Mouse (Mus musculus) forebrain, embryonic 15.5 days (tissue): ENCODE data around the gene Clcn3. TPM values are rescaled to one million over a fixed set of nuclear protein-coding genes. Genes with fewer than 3 reads are reported as not detected.

Source experiments
- ATAC-seq: fragments of 200-750 bp; cut with Nextera tagmentation; replicated peaks from 2 replicates; pipeline ENCODE4 v1.8.0; 2017; ENCODE audit warnings: mild to moderate bottlenecking, moderate TSS enrichment, moderate library complexity
- H3K27ac ChIP-seq: fragments of 300-500 bp; sonication (generic); replicated peaks from 2 replicates; pipeline ENCODE4 v1.5.1; 2015; ENCODE audit warnings: mild to moderate bottlenecking, inconsistent platforms
- H3K27me3 ChIP-seq: fragments of 300-500 bp; sonication (generic); 2 replicates; pipeline ENCODE4 v1.6.1; 2015; ENCODE audit warnings: inconsistent platforms
- H3K36me3 ChIP-seq: fragments of 300-500 bp; sonication (generic); 2 replicates; pipeline ENCODE4 v1.6.1; 2015; ENCODE audit warnings: mild to moderate bottlenecking, inconsistent platforms
- H3K4me1 ChIP-seq: fragments of 300-500 bp; sonication (generic); 2 replicates; pipeline ENCODE4 v1.6.1; 2015; ENCODE audit warnings: inconsistent platforms
- H3K4me2 ChIP-seq: fragments of 300-500 bp; sonication (generic); replicated peaks from 2 replicates; pipeline ENCODE4 v1.6.1; 2015; ENCODE audit warnings: mild to moderate bottlenecking, inconsistent platforms
- H3K4me3 ChIP-seq: fragments of 300-500 bp; sonication (generic); 2 replicates; pipeline ENCODE4 v1.5.1; 2015; ENCODE audit warnings: mild to moderate bottlenecking, inconsistent platforms
- H3K9ac ChIP-seq: fragments of 300-500 bp; sonication (generic); replicated peaks from 2 replicates; pipeline ENCODE4 v1.6.1; 2015; ENCODE audit warnings: mild to moderate bottlenecking, inconsistent platforms
- H3K9me3 ChIP-seq: fragments of 300-500 bp; sonication (generic); 2 replicates; pipeline ENCODE4 v1.6.1; 2016; ENCODE audit warnings: inconsistent platforms
- WGBS: fragments of 180-500 bp; shearing (Covaris S2); methylation state at CpG from one replicate; pipeline ENCODE4 v1.1.7; 2015; ENCODE audit warnings: mixed read lengths; 5-methylcytosine and 5-hydroxymethylcytosine counted together
- polyA plus RNA-seq: library from polyadenylated mRNA; unstranded; fragments of >200 nt; fragmentation: Nextera tagmentation; extraction: Ambion mirVana; gene quantifications from 2 replicates; pipeline ENCODE4 v1.2.1, GENCODE M21; 2015

Clcn3 gene
- polyA plus RNA-seq, 1 experiment from 2014 or later: 63.5 TPM

GRCm38 (mm10) chr8:60889843-60890519, 93.1 kb downstream of the Clcn3 start, which contains the start of gene Hpf1:
TSS of gene Hpf1 (plus strand) at chr8:60890418.
- Histone ChIP-seq H3K4me2 (peak within 1 kb of the TSS; percentile 73), H3K4me1 (peaks cover 22% of the 10 kb centered on the region), H3K36me3 (no peaks in the 10 kb centered on the region), H3K27ac (peak within 1 kb of the TSS; percentile 54; the same call in 1 of the 2 replicates), H3K27me3 (no peaks in the 10 kb centered on the region), H3K9ac (peak within 1 kb of the TSS; percentile 82), H3K4me3 (peak within 1 kb of the TSS; percentile 71), H3K9me3 (no peaks in the 10 kb centered on the region)
- 5% methylated on average over 40 of the region's 43 CpGs for WGBS
- ATAC-seq: peak; percentile 99

GRCm38 (mm10) chr8:60889131-60889842, 93.8 kb downstream of the Clcn3 start:
- Histone ChIP-seq H3K4me3 (peak overlapping the region; percentile 71; the same call in 1 of the 2 replicates), H3K4me1 (peaks cover 22% of the 10 kb centered on the region), H3K9me3 (no peaks in the 10 kb centered on the region), H3K9ac (no peak overlapping the region), H3K27me3 (no peaks in the 10 kb centered on the region), H3K27ac (no peak overlapping the region), H3K36me3 (no peaks in the 10 kb centered on the region), H3K4me2 (peak overlapping the region; percentile 73)
- WGBS: 80% methylated on average over 11 of the region's 11 CpGs
- ATAC-seq: no peak

GRCm38 (mm10) chr8:60886736-60887135, 96.4 kb downstream of the Clcn3 start:
- H3K4me1 ChIP-seq: peaks cover 10% of the 10 kb centered on the region
- H3K9me3 ChIP-seq: no peaks in the 10 kb centered on the region
- H3K9ac ChIP-seq: no peak overlapping the region
- H3K4me3 ChIP-seq: no peak overlapping the region
- H3K4me2 ChIP-seq: no peak overlapping the region
- ATAC-seq: no peak
- H3K27ac ChIP-seq: no peak overlapping the region
- no peaks in the 10 kb centered on the region for H3K36me3 ChIP-seq
- WGBS: 28% methylated on average over 6 of the region's 6 CpGs
- no peaks in the 10 kb centered on the region for H3K27me3 ChIP-seq

- H3K27ac ChIP-seq: no peak overlapping the region
- no peak for ATAC-seq
- no peak overlapping the region for H3K4me3 ChIP-seq
- H3K27me3 ChIP-seq: no peaks in the 10 kb centered on the region
- H3K4me1 ChIP-seq: no peaks in the 10 kb centered on the region
- no peaks in the 10 kb centered on the region for H3K9me3 ChIP-seq
- H3K36me3 ChIP-seq: no peaks in the 10 kb centered on the region
- WGBS: 73% methylated on average over 4 of the region's 4 CpGs
- H3K4me2 ChIP-seq: no peak overlapping the region
- H3K9ac ChIP-seq: no peak overlapping the region
These were observed 99.5 kb downstream of the Clcn3 start for GRCm38 (mm10) chr8:60883419-60884137.

GRCm38 (mm10) chr8:60878617-60879016, 104.5 kb downstream of the Clcn3 start:
- H3K4me1 ChIP-seq: no peaks in the 10 kb centered on the region
- 94% methylated on average over 2 of the region's 2 CpGs for WGBS
- no peaks in the 10 kb centered on the region for H3K27me3 ChIP-seq
- no peak overlapping the region for H3K4me2 ChIP-seq
- ATAC-seq: no peak
- H3K4me3 ChIP-seq: no peak overlapping the region
- H3K36me3 ChIP-seq: no peaks in the 10 kb centered on the region
- H3K27ac ChIP-seq: no peak overlapping the region
- H3K9ac ChIP-seq: no peak overlapping the region
- H3K9me3 ChIP-seq: no peaks in the 10 kb centered on the region

- Histone ChIP-seq H3K4me1 (no peaks in the 10 kb centered on the region), H3K9me3 (no peaks in the 10 kb centered on the region), H3K27ac (no peak overlapping the region), H3K4me3 (no peak overlapping the region), H3K27me3 (no peaks in the 10 kb centered on the region), H3K9ac (no peak overlapping the region), H3K36me3 (no peaks in the 10 kb centered on the region), H3K4me2 (no peak overlapping the region)
- 82% methylated on average over 13 of the region's 13 CpGs for WGBS
- no peak for ATAC-seq
These were observed 112.6 kb downstream of the Clcn3 start for GRCm38 (mm10) chr8:60870231-60871193.

- Histone ChIP-seq H3K4me3 (no peak overlapping the region), H3K4me1 (no peaks in the 10 kb centered on the region), H3K36me3 (no peaks in the 10 kb centered on the region), H3K9ac (no peak overlapping the region), H3K9me3 (no peaks in the 10 kb centered on the region), H3K4me2 (no peak overlapping the region), H3K27ac (no peak overlapping the region), H3K27me3 (no peaks in the 10 kb centered on the region)
- no peak for ATAC-seq
- 94% methylated on average over 2 of the region's 2 CpGs for whole genome bisulfite sequencing
These were observed 113.3 kb downstream of the Clcn3 start for GRCm38 (mm10) chr8:60869761-60870160.

- ATAC-seq: no peak
- WGBS: 87% methylated on average over 4 of the region's 4 CpGs
- H3K36me3 ChIP-seq: no peaks in the 10 kb centered on the region
- no peak overlapping the region for H3K27ac ChIP-seq
- no peak overlapping the region for H3K9ac ChIP-seq
- no peaks in the 10 kb centered on the region for H3K9me3 ChIP-seq
- no peaks in the 10 kb centered on the region for H3K4me1 ChIP-seq
- H3K4me2 ChIP-seq: no peak overlapping the region
- no peaks in the 10 kb centered on the region for H3K27me3 ChIP-seq
- H3K4me3 ChIP-seq: no peak overlapping the region
These were observed 114.7 kb downstream of the Clcn3 start for GRCm38 (mm10) chr8:60868236-60868965.

- H3K36me3 ChIP-seq: no peaks in the 10 kb centered on the region
- H3K27me3 ChIP-seq: no peaks in the 10 kb centered on the region
- H3K4me2 ChIP-seq: no peak overlapping the region
- 69% methylated on average over 4 of the region's 4 CpGs for WGBS
- no peak for ATAC-seq
- H3K27ac ChIP-seq: no peak overlapping the region
- H3K4me3 ChIP-seq: no peak overlapping the region
- H3K9ac ChIP-seq: no peak overlapping the region
- H3K4me1 ChIP-seq: no peaks in the 10 kb centered on the region
- H3K9me3 ChIP-seq: no peaks in the 10 kb centered on the region
These were observed 115.5 kb downstream of the Clcn3 start for GRCm38 (mm10) chr8:60867468-60868115.

- ATAC-seq: peak; percentile 51; the same call in 1 of the 2 replicates
These were observed 117.5 kb downstream of the Clcn3 start for GRCm38 (mm10) chr8:60865504-60866114.

More at GRCm38 (mm10) chr8:60865504-60866114, 117.5 kb downstream of the Clcn3 start:
- Histone ChIP-seq H3K36me3 (no peaks in the 10 kb centered on the region), H3K27me3 (no peaks in the 10 kb centered on the region), H3K4me3 (no peak overlapping the region), H3K9me3 (no peaks in the 10 kb centered on the region), H3K9ac (no peak overlapping the region), H3K27ac (no peak overlapping the region), H3K4me2 (no peak overlapping the region), H3K4me1 (no peaks in the 10 kb centered on the region)
- WGBS: 33% methylated on average over 3 of the region's 3 CpGs
